Mouse (Mus musculus) mature B cell (primary cell): ENCODE measurements around the gene Usp43.

ENCODE experiments used
- in situ Hi-C: fragments of 300-500 bp; cut with MboI; formaldehyde crosslinking; loops from 2 replicates; pipeline ENCODE4 v1.14.3; 2019

Gene Usp43

DNA sequence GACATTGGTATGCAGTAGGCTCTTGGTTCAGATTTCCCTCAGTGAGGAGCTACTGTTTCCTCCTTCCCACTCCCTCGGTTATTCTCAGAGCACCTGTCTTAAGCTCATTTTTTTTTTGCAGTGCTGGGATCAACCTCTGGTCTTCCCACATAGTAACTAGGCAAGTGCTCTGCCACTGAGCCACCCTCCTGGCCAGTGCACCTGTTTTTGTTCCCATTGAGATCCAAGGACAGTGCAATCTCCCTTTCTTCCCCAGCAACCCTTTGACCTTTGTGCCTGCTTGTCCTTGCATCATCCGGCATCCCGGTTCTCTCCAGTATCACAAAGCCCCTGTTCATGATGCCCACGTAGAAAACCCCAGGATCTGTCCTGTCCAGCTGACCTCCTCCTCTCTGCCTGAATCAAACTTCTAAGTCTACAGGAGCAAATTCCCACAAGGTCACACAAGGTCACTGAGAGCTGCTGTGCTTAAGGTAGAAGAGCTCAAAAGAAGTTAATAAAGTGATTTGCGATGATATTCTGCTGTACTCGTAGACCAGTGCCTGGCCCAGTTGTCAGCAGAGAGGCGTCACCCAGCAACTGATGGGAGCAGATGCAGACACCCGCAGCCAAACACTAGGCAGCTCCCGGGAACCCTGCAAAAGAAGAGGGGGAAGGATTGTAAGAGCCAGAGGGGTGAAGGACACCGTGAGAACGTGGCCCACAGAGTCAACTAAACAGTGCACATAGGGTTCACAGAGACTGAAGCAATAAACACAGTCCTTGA, 114.9 kb downstream of the Usp43 start:
- in situ Hi-C loops: no loop called here

DNA sequence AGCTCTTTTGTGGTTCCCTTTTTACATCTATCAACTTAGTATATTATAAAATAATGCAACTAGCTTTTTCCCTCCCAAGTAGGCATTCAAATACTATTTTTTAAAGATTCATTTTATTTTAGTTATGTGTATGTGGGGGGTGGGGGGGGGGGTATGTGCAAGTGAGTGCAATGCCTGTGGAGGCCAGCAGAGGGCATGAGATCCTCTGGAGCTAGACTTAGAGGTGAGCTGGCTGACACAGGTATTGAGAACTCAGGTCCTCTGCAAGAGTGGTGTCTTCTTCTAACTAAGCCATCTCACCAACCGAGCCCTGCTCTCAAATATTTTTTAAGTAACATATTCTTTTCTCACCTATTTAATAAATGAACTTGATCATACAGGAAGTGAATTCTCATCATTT, 116.4 kb downstream of the Usp43 start:
- in situ Hi-C loops: no loop called here
